Mouse (Mus musculus) lung, embryonic 14.5 days (tissue): ENCODE results near the gene Ptges. TPM values are rescaled to one million over a fixed set of nuclear protein-coding genes. Genes with fewer than 3 reads are reported as not detected.
A peak's percentile ranks its signal among the peaks of the same experiment; 100 is the strongest.

ENCODE experiments used
- ATAC-seq: fragments of 200-750 bp; cut with Nextera tagmentation; 2 replicates; pipeline ENCODE4 v1.8.0; 2017; ENCODE audit warnings: mild to moderate bottlenecking, moderate TSS enrichment, moderate library complexity; ENCODE audit not compliant: insufficient read depth
- DNase-seq: peaks from one replicate; pipeline ENCODE4 v3.0.0-alpha.2; 2015
- H3K27ac ChIP-seq: fragments of 300-500 bp; sonication (generic); 2 replicates; pipeline ENCODE4 v1.5.1; 2014; ENCODE audit warnings: low read depth, mild to moderate bottlenecking, moderate library complexity
- H3K27me3 ChIP-seq: fragments of 300-500 bp; sonication (generic); 2 replicates; pipeline ENCODE4 v1.6.1; 2014; ENCODE audit warnings: low read length, control low read depth; ENCODE audit not compliant: insufficient read depth
- H3K36me3 ChIP-seq: fragments of 300-500 bp; sonication (generic); 2 replicates; pipeline ENCODE4 v1.6.1; 2014; ENCODE audit warnings: control low read depth; ENCODE audit not compliant: insufficient read depth
- H3K4me1 ChIP-seq: fragments of 300-500 bp; sonication (generic); 2 replicates; pipeline ENCODE4 v1.6.1; 2014; ENCODE audit warnings: antibody characterized with exemption, control low read depth; ENCODE audit not compliant: insufficient read depth
- H3K4me2 ChIP-seq: fragments of 300-500 bp; sonication (generic); 2 replicates; pipeline ENCODE4 v1.6.1; 2014; ENCODE audit warnings: mild to moderate bottlenecking
- H3K4me3 ChIP-seq: fragments of 300-500 bp; sonication (generic); 2 replicates; pipeline ENCODE4 v1.5.1; 2014; ENCODE audit warnings: low read depth, low read length
- H3K9ac ChIP-seq: fragments of 300-500 bp; sonication (generic); 2 replicates; pipeline ENCODE4 v1.6.1; 2014
- H3K9me3 ChIP-seq: fragments of 300-500 bp; sonication (generic); 2 replicates; pipeline ENCODE4 v1.6.1; 2016; ENCODE audit warnings: low read depth, low read length, control low read depth
- CTCF ChIP-seq: IDR thresholded peaks from 2 replicates; pipeline ENCODE4 v1.5.1; 2016; ENCODE audit warnings: antibody characterized with exemption, low read depth
- WGBS: fragments of 180-500 bp; shearing (Covaris S2); extraction: QIAGEN DNeasy Blood & Tissue Kit; methylation state at CpG from one replicate; pipeline ENCODE4 v1.1.7; 2014; 5-methylcytosine and 5-hydroxymethylcytosine counted together
- polyA plus RNA-seq: library from polyadenylated mRNA; unstranded; fragments of >200 nt; fragmentation: Nextera tagmentation; extraction: Ambion mirVana; gene quantifications from 2 replicates; pipeline ENCODE4 v1.2.1, GENCODE M21; 2014

The Ptges gene
- polyA plus RNA-seq, 1 experiment from 2014 or later, result 18.4 TPM

GRCm38 (mm10) chr2:30859782-30860181 is 69.9 kb downstream of the Ptges start:
- H3K36me3 ChIP-seq, result no peaks in the 10 kb centered on the region
- WGBS, result 61% methylated on average over 5 of the region's 5 CpGs
- H3K27ac ChIP-seq, result no peak overlapping the region
- no peak overlapping the region for H3K9ac ChIP-seq
- no peaks in the 10 kb centered on the region for H3K9me3 ChIP-seq
- ATAC-seq (no peak), DNase-seq (no peak)
- no peak overlapping the region for H3K4me3 ChIP-seq
- TF ChIP-seq CTCF, result no peak
- H3K27me3 ChIP-seq, result peaks cover 6% of the 10 kb centered on the region; the same call in 1 of the 2 replicates
- peaks cover 7% of the 10 kb centered on the region; the same call in 1 of the 2 replicates for H3K4me1 ChIP-seq
- no peak overlapping the region for H3K4me2 ChIP-seq

- no peaks in the 10 kb centered on the region for H3K9me3 ChIP-seq
- 75% methylated on average over 6 of the region's 6 CpGs for WGBS
- ATAC-seq, result no peak
These were observed 72.6 kb downstream of the Ptges start for GRCm38 (mm10) chr2:30857076-30857475.

GRCm38 (mm10) chr2:30852771-30853313 is 76.8 kb downstream of the Ptges start:
- no peaks in the 10 kb centered on the region for H3K9me3 ChIP-seq
- ATAC-seq (no peak), DNase-seq (peak; percentile 49)
- H3K36me3 ChIP-seq, result no peaks in the 10 kb centered on the region
- H3K27ac ChIP-seq, result no peak overlapping the region
- peak overlapping the region; percentile 11; the same call in 1 of the 2 replicates for H3K9ac ChIP-seq
- WGBS, result 17% methylated on average over 20 of the region's 20 CpGs
- H3K4me1 ChIP-seq, result peaks cover 13% of the 10 kb centered on the region
- H3K27me3 ChIP-seq, result no peaks in the 10 kb centered on the region
- H3K4me2 ChIP-seq, result peak overlapping the region; percentile 22
- TF ChIP-seq CTCF, result no peak
- no peak overlapping the region for H3K4me3 ChIP-seq

More at GRCm38 (mm10) chr2:30857076-30857475, 72.6 kb downstream of the Ptges start:
- H3K36me3 ChIP-seq, result no peaks in the 10 kb centered on the region
- peaks cover 8% of the 10 kb centered on the region for H3K4me1 ChIP-seq
- H3K27ac ChIP-seq, result no peak overlapping the region
- H3K27me3 ChIP-seq, result no peaks in the 10 kb centered on the region
- DNase-seq, result no peak
- no peak for TF ChIP-seq CTCF
- H3K4me3 ChIP-seq, result no peak overlapping the region
- H3K4me2 ChIP-seq, result no peak overlapping the region
- H3K9ac ChIP-seq, result no peak overlapping the region

- Histone ChIP-seq H3K27ac (no peak overlapping the region), H3K4me2 (no peak overlapping the region), H3K27me3 (peaks cover 16% of the 10 kb centered on the region; the same call in 1 of the 2 replicates), H3K36me3 (no peaks in the 10 kb centered on the region), H3K4me3 (no peak overlapping the region), H3K9ac (no peak overlapping the region; the same call in 1 of the 2 replicates), H3K9me3 (no peaks in the 10 kb centered on the region), H3K4me1 (peaks cover 21% of the 10 kb centered on the region)
- 16% methylated on average over 6 of the region's 6 CpGs for WGBS
- no peak for DNase-seq
- ATAC-seq, result no peak
- no peak for TF ChIP-seq CTCF
These were observed 79.1 kb downstream of the Ptges start for GRCm38 (mm10) chr2:30850581-30850980.

- H3K9ac ChIP-seq, result no peak overlapping the region
- H3K4me3 ChIP-seq, result no peak overlapping the region
- ATAC-seq (no peak), DNase-seq (no peak)
- H3K27ac ChIP-seq, result no peak overlapping the region
- H3K27me3 ChIP-seq, result peaks cover 32% of the 10 kb centered on the region
- H3K4me2 ChIP-seq, result no peak overlapping the region
- WGBS, result 45% methylated on average over 8 of the region's 8 CpGs
- H3K4me1 ChIP-seq, result peaks cover 21% of the 10 kb centered on the region
- no peaks in the 10 kb centered on the region for H3K9me3 ChIP-seq
- no peak for TF ChIP-seq CTCF
- H3K36me3 ChIP-seq, result no peaks in the 10 kb centered on the region
These were observed 81.5 kb downstream of the Ptges start for GRCm38 (mm10) chr2:30848184-30848583.

GRCm38 (mm10) chr2:30846723-30847122 is 82.9 kb downstream of the Ptges start:
- DNase-seq (peak; percentile 39), ATAC-seq (no peak)
- H3K27ac ChIP-seq, result no peak overlapping the region; the same call in 1 of the 2 replicates
- H3K4me1 ChIP-seq, result peaks cover 16% of the 10 kb centered on the region
- no peak overlapping the region for H3K9ac ChIP-seq
- H3K27me3 ChIP-seq, result peaks cover 32% of the 10 kb centered on the region
- TF ChIP-seq CTCF, result no peak
- peak overlapping the region; percentile 64; the same call in 1 of the 2 replicates for H3K4me3 ChIP-seq
- H3K36me3 ChIP-seq, result no peaks in the 10 kb centered on the region
- H3K9me3 ChIP-seq, result no peaks in the 10 kb centered on the region
- peak overlapping the region; percentile 83 for H3K4me2 ChIP-seq
- 5% methylated on average over 6 of the region's 6 CpGs for WGBS

GRCm38 (mm10) chr2:30846236-30846635 is 83.4 kb downstream of the Ptges start:
- ATAC-seq, result no peak
- H3K9ac ChIP-seq, result peak overlapping the region; percentile 71; the same call in 1 of the 2 replicates
- H3K27me3 ChIP-seq, result peaks cover 32% of the 10 kb centered on the region
- peaks cover 16% of the 10 kb centered on the region for H3K4me1 ChIP-seq
- no peak for TF ChIP-seq CTCF
- H3K9me3 ChIP-seq, result no peaks in the 10 kb centered on the region
- WGBS, result 28% methylated on average over 8 of the region's 8 CpGs
- H3K27ac ChIP-seq, result no peak overlapping the region
- H3K4me3 ChIP-seq, result peak overlapping the region; percentile 64
- H3K36me3 ChIP-seq, result no peaks in the 10 kb centered on the region
- peak overlapping the region; percentile 83 for H3K4me2 ChIP-seq
- DNase-seq, result no peak
